Mouse (Mus musculus) thymus, postnatal 4 days (tissue): Measurements from ENCODE around the gene Fgfr2.

Experiments used
- DNase-seq: peaks from one replicate; pipeline ENCODE4 v3.0.0; 2021

Fgfr2 gene

GRCm38 (mm10) chr7:132106891-132107290 is 1016.3 kb downstream of the Fgfr2 start:
- DNase-seq, result no peak

- DNase-seq, result no peak
These were observed 1017.8 kb downstream of the Fgfr2 start for GRCm38 (mm10) chr7:132105326-132105725.

DNA sequence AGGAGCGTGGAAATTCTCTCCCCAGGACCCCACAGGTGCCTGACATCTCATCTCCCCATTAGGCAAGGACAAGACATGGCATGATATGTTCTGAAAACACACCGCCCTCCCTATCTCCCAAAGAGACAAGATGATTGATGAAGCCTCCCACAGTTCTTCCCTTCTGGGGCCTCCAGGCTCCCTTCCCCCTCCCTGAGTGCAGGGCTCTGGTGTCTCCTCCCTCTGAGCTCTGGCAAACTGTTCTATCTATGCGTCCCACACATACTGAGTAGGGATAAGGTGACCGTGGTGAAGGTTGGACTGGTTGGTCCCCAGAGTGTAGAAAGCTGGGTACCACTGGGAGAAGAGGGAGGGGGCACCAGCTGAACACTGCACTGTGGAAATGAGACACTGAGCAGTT is 1024.7 kb downstream of the Fgfr2 start:
- DNase-seq, result no peak

GRCm38 (mm10) chr7:132094666-132095065 is 1028.5 kb downstream of the Fgfr2 start:
- no peak for DNase-seq

DNA sequence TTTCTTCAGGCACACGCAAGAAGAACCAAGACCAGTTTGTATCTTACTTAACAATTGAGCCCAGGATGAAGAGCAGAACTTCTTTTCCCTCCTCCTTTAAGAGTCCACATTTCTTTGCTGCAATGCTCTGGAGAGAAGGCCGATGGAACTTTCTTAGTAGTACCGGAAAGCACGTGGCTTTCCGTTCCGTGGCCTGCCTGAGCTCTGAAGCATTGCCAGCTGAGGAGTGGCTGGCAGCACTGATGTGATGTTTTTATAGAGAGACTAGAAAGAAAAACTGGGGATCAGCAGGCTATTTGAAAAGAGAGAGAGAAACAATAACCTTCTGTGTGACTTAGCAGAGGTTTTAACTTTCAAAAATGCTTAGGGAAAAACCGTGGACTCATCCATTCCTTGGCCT is 1031.6 kb downstream of the Fgfr2 start:
- no peak for DNase-seq

GRCm38 (mm10) chr7:132088606-132089005 is 1034.5 kb downstream of the Fgfr2 start:
- no peak for DNase-seq

GRCm38 (mm10) chr7:132088181-132088580 is 1035.0 kb downstream of the Fgfr2 start:
- no peak for DNase-seq

DNA sequence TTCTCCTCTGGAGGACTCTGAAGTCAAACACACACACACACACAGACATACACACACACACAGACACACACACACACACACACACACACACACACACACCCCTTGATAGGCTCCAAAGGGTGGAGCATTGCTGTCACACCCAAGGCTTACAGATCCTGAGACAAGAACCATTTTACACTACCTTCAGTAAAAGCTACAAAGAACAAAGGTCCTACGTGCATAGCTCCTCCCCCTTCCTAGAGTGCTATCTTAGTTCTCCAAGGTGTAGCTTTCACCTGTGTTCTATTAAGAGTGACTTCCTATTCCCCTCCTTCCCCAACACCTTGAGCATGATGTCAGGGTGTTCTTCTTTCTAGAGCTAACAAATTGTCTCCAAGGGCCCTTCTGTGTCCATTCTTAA is 1047.3 kb downstream of the Fgfr2 start:
- no peak for DNase-seq

DNA sequence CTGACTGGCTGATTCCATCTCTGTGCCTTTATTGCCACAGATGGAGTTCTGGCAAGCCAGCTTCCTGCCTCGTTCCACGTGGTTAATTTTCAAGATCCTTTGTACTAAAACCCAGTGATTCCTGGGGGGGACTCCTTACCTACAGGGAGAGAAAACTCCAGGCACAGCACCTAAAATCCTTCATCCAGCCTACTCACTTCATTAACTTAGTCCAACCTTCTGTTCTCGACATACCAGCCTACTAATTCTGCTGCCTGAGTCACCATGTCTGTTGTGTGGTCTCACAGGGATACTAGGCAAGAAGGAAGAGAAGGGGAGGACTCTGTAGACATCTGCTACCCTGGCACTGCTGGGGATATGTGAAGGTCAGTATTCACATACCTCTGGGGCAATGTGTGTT is 1048.6 kb downstream of the Fgfr2 start:
- DNase-seq, result no peak

DNA sequence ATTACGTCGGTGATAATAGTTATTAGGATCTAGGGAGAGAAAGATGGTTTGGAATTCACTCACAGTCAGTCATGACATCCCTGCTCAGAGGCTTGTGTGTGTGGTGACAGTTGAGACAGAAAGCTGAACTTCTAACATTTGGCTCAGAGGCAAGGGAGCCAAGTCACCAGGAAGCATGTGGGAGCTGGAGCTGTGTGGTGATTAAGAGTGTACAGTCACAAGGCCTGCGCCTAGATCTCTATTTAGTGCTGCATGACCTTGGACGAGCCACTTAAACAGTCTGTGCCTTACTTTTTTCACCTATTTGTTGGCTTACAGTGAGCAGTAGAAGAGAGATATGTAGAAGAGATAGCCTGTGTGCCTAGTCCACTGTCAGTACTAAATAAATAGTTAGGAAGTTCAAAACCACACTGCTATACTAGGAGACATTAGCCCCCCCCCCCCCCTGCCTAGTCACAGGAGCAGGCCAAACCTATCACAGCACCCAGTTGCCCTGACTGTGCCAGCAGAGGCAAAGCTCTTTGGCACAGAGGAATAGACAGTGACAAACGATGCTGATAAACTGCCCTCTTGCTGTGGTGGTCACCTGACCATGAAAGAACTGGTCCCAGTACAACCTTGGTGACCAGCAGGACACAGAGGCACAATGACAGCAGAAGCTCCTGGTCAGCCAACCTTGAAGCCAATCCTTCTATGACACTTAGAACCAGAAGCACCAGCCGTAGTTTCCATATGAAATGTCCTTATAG is 1052.1 kb downstream of the Fgfr2 start:
- DNase-seq, result no peak

DNA sequence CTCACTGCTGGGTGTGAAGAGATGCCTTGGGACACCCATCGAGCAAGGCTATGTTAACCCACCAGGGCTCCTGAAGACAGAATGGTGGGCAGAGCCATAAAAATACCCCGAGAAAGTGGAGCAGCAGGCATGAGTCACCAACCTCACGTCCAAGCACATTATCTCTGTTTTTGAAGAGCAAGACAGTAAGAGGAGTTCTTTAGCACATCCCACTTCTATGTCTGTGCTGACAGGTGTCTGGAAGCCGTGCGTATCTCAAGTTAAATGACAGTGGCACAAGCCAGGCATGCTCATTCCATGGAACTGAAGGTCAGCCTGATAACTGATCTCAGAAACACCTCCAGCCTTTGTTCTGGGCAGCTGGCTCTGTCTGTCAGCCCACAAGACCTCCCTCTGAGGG is 1055.2 kb downstream of the Fgfr2 start:
- DNase-seq, result no peak

GRCm38 (mm10) chr7:132067511-132067910 is 1055.6 kb downstream of the Fgfr2 start:
- DNase-seq, result no peak

- DNase-seq, result peak; percentile 19
These were observed 1063.0 kb downstream of the Fgfr2 start for GRCm38 (mm10) chr7:132060116-132060515.

DNA sequence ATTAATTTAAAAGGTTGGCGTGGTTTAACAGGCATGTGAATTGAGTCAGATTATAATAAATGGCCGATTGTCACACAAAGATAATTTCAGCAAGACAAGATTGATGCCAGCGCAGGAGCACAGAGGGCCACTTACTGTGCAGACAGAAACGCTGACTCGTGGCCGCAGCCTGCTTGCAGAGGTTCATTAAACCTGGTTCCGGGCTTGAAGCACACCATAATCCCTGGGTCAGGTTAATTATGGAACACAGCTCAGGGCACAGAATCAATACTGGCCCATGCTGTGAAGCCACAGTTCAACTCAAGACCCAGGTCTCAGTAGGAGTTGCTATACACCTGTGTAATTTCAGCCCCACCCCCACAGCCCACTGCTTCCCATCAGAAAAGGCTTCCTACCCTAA is 1066.6 kb downstream of the Fgfr2 start:
- DNase-seq, result no peak

DNA sequence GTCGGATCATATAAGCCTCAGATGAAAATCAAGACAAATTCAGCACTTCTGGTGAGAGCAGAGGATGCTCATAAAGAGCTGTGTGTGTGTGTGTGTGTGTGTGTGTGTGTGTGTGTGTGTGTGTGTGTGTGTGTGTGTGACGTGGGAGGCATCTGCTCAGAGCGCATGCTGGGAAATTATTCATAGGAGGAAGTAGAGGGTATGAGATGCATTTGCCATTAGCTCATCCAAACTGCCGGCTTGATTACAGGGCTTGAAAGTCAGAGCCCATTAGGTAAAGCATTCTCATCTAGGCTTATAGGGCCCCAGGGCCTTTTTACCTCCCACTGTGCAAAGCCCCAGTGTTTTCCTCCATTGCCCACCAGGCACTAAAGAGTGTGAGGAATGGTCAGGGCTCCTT is 1076.5 kb downstream of the Fgfr2 start:
- DNase-seq, result no peak

- DNase-seq, result no peak
These were observed 1091.1 kb downstream of the Fgfr2 start for GRCm38 (mm10) chr7:132031940-132032531.

DNA sequence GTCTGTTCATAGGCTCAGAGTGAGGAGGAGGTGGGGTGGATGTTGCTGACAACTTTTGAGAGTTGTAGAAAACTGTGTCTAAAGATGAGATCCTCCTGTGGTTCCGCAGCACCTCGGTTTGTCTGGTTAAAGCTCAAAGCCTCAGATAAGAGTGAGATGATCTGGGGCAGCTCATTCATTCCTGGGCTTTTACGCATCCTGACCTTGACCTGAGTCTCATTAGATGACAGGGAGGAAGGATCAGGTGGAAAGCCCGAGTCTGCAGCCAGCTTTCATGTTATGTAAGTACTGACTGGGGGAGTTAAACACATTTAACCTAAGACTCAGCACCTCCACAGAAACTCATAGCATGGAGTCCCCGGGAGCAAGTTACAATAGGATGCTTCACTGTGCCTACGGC is 1096.5 kb downstream of the Fgfr2 start:
- DNase-seq, result no peak

DNA sequence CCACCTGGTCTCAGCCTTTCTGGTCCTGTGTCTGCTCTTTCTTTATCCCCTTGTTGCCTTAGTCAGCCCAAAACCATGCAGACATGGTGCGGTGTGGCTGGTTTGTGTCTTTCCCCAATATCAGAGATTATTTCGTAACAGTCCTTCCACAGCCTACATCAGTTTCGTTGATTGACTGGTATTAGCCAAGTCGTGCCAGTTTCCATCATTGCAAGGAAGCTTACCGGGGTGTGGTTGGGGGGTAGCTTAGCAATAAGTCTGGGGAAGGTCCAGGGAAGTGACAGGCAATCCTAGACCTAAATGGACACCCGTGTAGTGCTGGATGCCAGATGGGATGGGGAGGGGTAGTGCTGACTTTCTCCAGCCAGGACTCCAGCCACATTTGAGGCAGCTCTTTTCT is 1097.6 kb downstream of the Fgfr2 start:
- DNase-seq, result no peak

DNA sequence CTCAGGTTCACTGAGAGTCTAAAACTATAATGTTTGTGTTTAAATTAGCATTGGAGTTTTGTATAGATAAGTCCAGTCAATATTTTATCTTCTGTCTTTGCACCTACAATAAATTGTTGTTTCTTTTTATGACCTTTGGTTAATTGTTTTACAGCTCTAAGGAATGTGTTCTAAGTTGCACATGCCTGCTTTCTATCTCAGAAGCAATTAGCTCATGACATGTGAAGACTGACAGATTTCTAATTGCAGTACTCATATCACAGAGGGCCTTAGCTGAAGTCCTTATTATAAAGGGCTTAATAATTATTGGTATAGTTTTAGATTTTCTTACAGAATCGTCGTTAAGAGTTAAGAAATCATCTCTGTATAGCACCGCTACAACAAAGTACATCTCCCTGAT is 1107.2 kb downstream of the Fgfr2 start:
- DNase-seq, result no peak

- DNase-seq, result no peak
These were observed 1108.0 kb downstream of the Fgfr2 start for GRCm38 (mm10) chr7:132015193-132015592.

GRCm38 (mm10) chr7:132013970-132014369 is 1109.2 kb downstream of the Fgfr2 start:
- DNase-seq, result no peak

DNA sequence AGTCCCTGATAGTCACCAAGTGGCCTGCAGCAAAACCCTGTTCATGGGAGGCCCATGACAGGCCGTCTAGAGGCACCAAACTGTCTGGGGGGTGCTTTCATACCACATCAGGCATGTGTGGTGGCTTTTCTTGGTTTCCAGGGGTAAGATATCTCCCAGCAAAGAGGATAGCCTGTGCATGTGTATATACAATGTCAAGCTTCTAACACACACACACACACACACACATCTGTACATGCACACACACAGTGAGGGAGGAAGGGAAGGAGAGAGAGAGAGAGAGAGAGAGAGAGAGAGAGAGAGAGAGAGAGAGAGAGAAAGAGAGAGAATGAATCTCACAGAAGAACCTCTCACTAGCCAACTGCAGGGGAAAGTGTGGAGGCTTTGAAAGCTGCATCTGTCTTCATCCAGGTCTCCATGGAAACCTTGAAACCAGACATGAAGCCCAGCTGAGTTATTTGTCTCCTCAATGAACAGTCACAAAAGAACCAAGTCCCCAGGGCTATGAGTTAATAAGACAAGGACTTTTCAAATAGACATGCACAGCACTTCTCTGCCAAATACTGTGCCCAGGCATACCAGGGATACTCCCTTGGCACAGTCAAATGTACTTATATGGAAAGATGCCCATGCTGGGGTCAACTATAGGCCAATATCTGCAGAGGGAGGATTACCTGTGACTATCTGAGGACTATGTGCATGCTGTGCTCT is 1110.0 kb downstream of the Fgfr2 start:
- DNase-seq, result no peak

DNA sequence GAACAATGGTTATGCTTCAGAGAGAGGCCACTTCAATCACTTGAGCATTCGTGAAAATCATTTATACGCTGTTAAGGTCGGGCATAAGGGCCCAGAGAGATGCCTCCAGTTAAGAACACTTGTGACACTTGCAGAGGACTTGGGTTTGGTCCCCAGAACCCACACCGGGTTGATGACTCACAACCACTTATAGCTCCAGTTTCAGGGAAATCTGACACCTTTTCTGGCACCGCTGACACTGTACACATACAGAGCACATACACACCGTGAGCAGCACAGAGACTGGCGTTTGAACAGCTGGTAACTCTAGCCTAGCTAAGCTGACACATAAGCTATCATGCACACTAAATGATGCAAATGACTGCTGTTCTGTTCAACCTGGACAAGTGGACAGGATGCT is 1114.1 kb downstream of the Fgfr2 start:
- DNase-seq, result no peak

GRCm38 (mm10) chr7:132005996-132006696 is 1117.0 kb downstream of the Fgfr2 start:
- no peak for DNase-seq
